Mouse (Mus musculus): ENCODE measurements around the gene Pi4ka. TPM values are rescaled to one million over a fixed set of nuclear protein-coding genes. Genes with fewer than 3 reads are reported as not detected.

The Pi4ka gene
- polyA plus RNA-seq, 1 experiment from 2014 or later, result 58.1 TPM

- no peak for ATAC-seq
- H3K36me3 ChIP-seq (ENCODE audit: control insufficient read depth, insufficient read depth, low read length), result peaks cover 42% of the 10 kb centered on the region
Observed at GRCm38 (mm10) chr16:17292751-17293150, 113.4 kb downstream of the Pi4ka start.

GRCm38 (mm10) chr16:17291016-17291415 is 115.1 kb downstream of the Pi4ka start:
- Histone ChIP-seq H3K4me2 (ENCODE audit: low read length) (no peak overlapping the region), H3K9me3 (ENCODE audit: control insufficient read depth, low read length) (no peaks in the 10 kb centered on the region), H3K36me3 (ENCODE audit: control insufficient read depth, insufficient read depth, low read length) (peaks cover 43% of the 10 kb centered on the region), H3K27me3 (replicated peaks; ENCODE audit: control insufficient read depth, insufficient read depth, low read length) (no peaks in the 10 kb centered on the region), H3K4me1 (ENCODE audit: control insufficient read depth, insufficient read depth, low read depth, low read length) (no peaks in the 10 kb centered on the region), H3K27ac (ENCODE audit: low read depth, low read length) (no peak overlapping the region), H3K4me3 (ENCODE audit: low read length) (no peak overlapping the region), H3K9ac (ENCODE audit: low read depth, low read length) (no peak overlapping the region)
- WGBS, result 92% methylated on average over 2 of the region's 2 CpGs
- no peak for ATAC-seq

More at GRCm38 (mm10) chr16:17292751-17293150, 113.4 kb downstream of the Pi4ka start:
- H3K4me1 ChIP-seq (ENCODE audit: control insufficient read depth, insufficient read depth, low read depth, low read length), result no peaks in the 10 kb centered on the region
- H3K4me2 ChIP-seq (ENCODE audit: low read length), result no peak overlapping the region
- H3K4me3 ChIP-seq (ENCODE audit: low read length), result no peak overlapping the region
- H3K9me3 ChIP-seq (ENCODE audit: control insufficient read depth, low read length), result no peaks in the 10 kb centered on the region
- H3K27me3 ChIP-seq (replicated peaks; ENCODE audit: control insufficient read depth, insufficient read depth, low read length), result no peaks in the 10 kb centered on the region
- WGBS, result 0% methylated on average over 2 of the region's 2 CpGs
- no peak overlapping the region for H3K9ac ChIP-seq (ENCODE audit: low read depth, low read length)
- H3K27ac ChIP-seq (ENCODE audit: low read depth, low read length), result no peak overlapping the region

- H3K27me3 ChIP-seq (replicated peaks; ENCODE audit: control insufficient read depth, insufficient read depth, low read length), result no peaks in the 10 kb centered on the region
- H3K4me2 ChIP-seq (ENCODE audit: low read length), result no peak overlapping the region
- ATAC-seq, result no peak
- no peaks in the 10 kb centered on the region for H3K4me1 ChIP-seq (ENCODE audit: control insufficient read depth, insufficient read depth, low read depth, low read length)
- WGBS, result 88% methylated on average over 2 of the region's 2 CpGs
- no peaks in the 10 kb centered on the region for H3K9me3 ChIP-seq (ENCODE audit: control insufficient read depth, low read length)
- H3K36me3 ChIP-seq (ENCODE audit: control insufficient read depth, insufficient read depth, low read length), result peaks cover 50% of the 10 kb centered on the region
- no peak overlapping the region for H3K4me3 ChIP-seq (ENCODE audit: low read length)
- no peak overlapping the region for H3K9ac ChIP-seq (ENCODE audit: low read depth, low read length)
- H3K27ac ChIP-seq (ENCODE audit: low read depth, low read length), result no peak overlapping the region
Observed at GRCm38 (mm10) chr16:17287103-17287502, 119.0 kb downstream of the Pi4ka start.

- H3K27me3 ChIP-seq (replicated peaks; ENCODE audit: control insufficient read depth, insufficient read depth, low read length), result no peaks in the 10 kb centered on the region; the same call in 1 of the 2 replicates
- peaks cover 59% of the 10 kb centered on the region for H3K36me3 ChIP-seq (ENCODE audit: control insufficient read depth, insufficient read depth, low read length)
- no peak overlapping the region for H3K9ac ChIP-seq (ENCODE audit: low read depth, low read length)
- 74% methylated on average over 6 of the region's 6 CpGs for whole genome bisulfite sequencing
- H3K4me1 ChIP-seq (ENCODE audit: control insufficient read depth, insufficient read depth, low read depth, low read length), result no peaks in the 10 kb centered on the region
- no peak overlapping the region for H3K4me2 ChIP-seq (ENCODE audit: low read length)
- H3K9me3 ChIP-seq (ENCODE audit: control insufficient read depth, low read length), result no peaks in the 10 kb centered on the region
- no peak for ATAC-seq
- H3K4me3 ChIP-seq (ENCODE audit: low read length), result no peak overlapping the region
- no peak overlapping the region for H3K27ac ChIP-seq (ENCODE audit: low read depth, low read length)
Observed at GRCm38 (mm10) chr16:17283151-17283550, 123.0 kb downstream of the Pi4ka start.

GRCm38 (mm10) chr16:17280471-17280870 is 125.6 kb downstream of the Pi4ka start:
- peaks cover 42% of the 10 kb centered on the region for H3K36me3 ChIP-seq (ENCODE audit: control insufficient read depth, insufficient read depth, low read length)
- H3K9ac ChIP-seq (ENCODE audit: low read depth, low read length), result no peak overlapping the region
- H3K4me3 ChIP-seq (ENCODE audit: low read length), result no peak overlapping the region
- no peak overlapping the region for H3K27ac ChIP-seq (ENCODE audit: low read depth, low read length)
- H3K4me2 ChIP-seq (ENCODE audit: low read length), result no peak overlapping the region
- H3K4me1 ChIP-seq (ENCODE audit: control insufficient read depth, insufficient read depth, low read depth, low read length), result peaks cover 17% of the 10 kb centered on the region
- 90% methylated on average over 11 of the region's 11 CpGs for WGBS
- H3K9me3 ChIP-seq (ENCODE audit: control insufficient read depth, low read length), result no peaks in the 10 kb centered on the region
- ATAC-seq, result no peak
- no peaks in the 10 kb centered on the region; the same call in 1 of the 2 replicates for H3K27me3 ChIP-seq (replicated peaks; ENCODE audit: control insufficient read depth, insufficient read depth, low read length)

GRCm38 (mm10) chr16:17277342-17278211 is 128.5 kb downstream of the Pi4ka start:
- Histone ChIP-seq H3K4me2 (ENCODE audit: low read length) (peak overlapping the region; percentile 72), H3K27me3 (replicated peaks; ENCODE audit: control insufficient read depth, insufficient read depth, low read length) (no peaks in the 10 kb centered on the region; the same call in 1 of the 2 replicates), H3K4me3 (ENCODE audit: low read length) (peak overlapping the region; percentile 50), H3K9me3 (ENCODE audit: control insufficient read depth, low read length) (no peaks in the 10 kb centered on the region), H3K4me1 (ENCODE audit: control insufficient read depth, insufficient read depth, low read depth, low read length) (peaks cover 17% of the 10 kb centered on the region), H3K9ac (ENCODE audit: low read depth, low read length) (peak overlapping the region; percentile 68), H3K27ac (ENCODE audit: low read depth, low read length) (peak overlapping the region; percentile 39; the same call in 1 of the 2 replicates), H3K36me3 (ENCODE audit: control insufficient read depth, insufficient read depth, low read length) (peaks cover 23% of the 10 kb centered on the region)
- 4% methylated on average over 60 of the region's 61 CpGs for WGBS
- ATAC-seq, result peak; percentile 19

- Histone ChIP-seq H3K4me3 (ENCODE audit: low read length) (peak overlapping the region; percentile 50), H3K4me2 (ENCODE audit: low read length) (peak overlapping the region; percentile 72), H3K27me3 (replicated peaks; ENCODE audit: control insufficient read depth, insufficient read depth, low read length) (no peaks in the 10 kb centered on the region; the same call in 1 of the 2 replicates), H3K4me1 (ENCODE audit: control insufficient read depth, insufficient read depth, low read depth, low read length) (peaks cover 17% of the 10 kb centered on the region), H3K36me3 (ENCODE audit: control insufficient read depth, insufficient read depth, low read length) (peaks cover 14% of the 10 kb centered on the region), H3K9ac (ENCODE audit: low read depth, low read length) (peak overlapping the region; percentile 68), H3K9me3 (ENCODE audit: control insufficient read depth, low read length) (no peaks in the 10 kb centered on the region), H3K27ac (ENCODE audit: low read depth, low read length) (peak overlapping the region; percentile 79)
- WGBS, result under 1% methylated on average over 61 of the region's 62 CpGs
- ATAC-seq, result peak; percentile 88
Observed at GRCm38 (mm10) chr16:17276164-17277151, 129.7 kb downstream of the Pi4ka start.

GRCm38 (mm10) chr16:17275721-17276120 is 130.4 kb downstream of the Pi4ka start, which contains the start of gene Tmem191c:
TSS of gene Tmem191c (plus strand) at chr16:17276077.
- 60% methylated on average over 7 of the region's 7 CpGs for WGBS
- ATAC-seq, result no peak
- Histone ChIP-seq H3K4me1 (ENCODE audit: control insufficient read depth, insufficient read depth, low read depth, low read length) (peaks cover 17% of the 10 kb centered on the region), H3K27ac (ENCODE audit: low read depth, low read length) (peak within 1 kb of the TSS; percentile 79), H3K9me3 (ENCODE audit: control insufficient read depth, low read length) (peaks cover 3% of the 10 kb centered on the region), H3K9ac (ENCODE audit: low read depth, low read length) (peak within 1 kb of the TSS; percentile 68), H3K27me3 (replicated peaks; ENCODE audit: control insufficient read depth, insufficient read depth, low read length) (no peaks in the 10 kb centered on the region; the same call in 1 of the 2 replicates), H3K36me3 (ENCODE audit: control insufficient read depth, insufficient read depth, low read length) (peaks cover 14% of the 10 kb centered on the region), H3K4me2 (ENCODE audit: low read length) (peak within 1 kb of the TSS; percentile 72), H3K4me3 (ENCODE audit: low read length) (peak within 1 kb of the TSS; percentile 50)

Data from hindbrain, embryonic 16.5 days (tissue).